Mouse (Mus musculus) cerebellum, adult 11-12 months (tissue): Measurements from ENCODE around the gene Dlx6.

ENCODE experiments used
- DNase-seq: peaks from one replicate; pipeline ENCODE4 v3.0.0; 2022

Dlx6 gene

GRCm38 (mm10) chr6:6877981-6878840 lies 15.1 kb downstream of the Dlx6 start:
- no peak for DNase-seq

GRCm38 (mm10) chr6:6878841-6879291 lies 15.7 kb downstream of the Dlx6 start:
- no peak for DNase-seq

- DNase-seq: no peak
Observed at GRCm38 (mm10) chr6:6879371-6880325, 16.5 kb downstream of the Dlx6 start.

- no peak for DNase-seq
Observed at GRCm38 (mm10) chr6:6880361-6881114, 17.4 kb downstream of the Dlx6 start.

- DNase-seq: no peak
Observed at GRCm38 (mm10) chr6:6881115-6881637, 18.0 kb downstream of the Dlx6 start.

- no peak for DNase-seq
Observed at GRCm38 (mm10) chr6:6881638-6882190, 18.6 kb downstream of the Dlx6 start, which contains the start of gene Dlx5. TSS of gene Dlx5 (minus strand) at chr6:6882085.

- no peak for DNase-seq
Observed at GRCm38 (mm10) chr6:6882266-6882797, 19.2 kb downstream of the Dlx6 start.

- no peak for DNase-seq
Observed at GRCm38 (mm10) chr6:6884897-6885296, 21.8 kb downstream of the Dlx6 start.

- no peak for DNase-seq
Observed at GRCm38 (mm10) chr6:6886225-6886624, 23.1 kb downstream of the Dlx6 start.

- DNase-seq: no peak
Observed at GRCm38 (mm10) chr6:6890047-6890446, 26.9 kb downstream of the Dlx6 start.

- no peak for DNase-seq
Observed at GRCm38 (mm10) chr6:6909586-6909985, 46.5 kb downstream of the Dlx6 start.

GRCm38 (mm10) chr6:6914304-6914703 lies 51.2 kb downstream of the Dlx6 start:
- DNase-seq: no peak

- no peak for DNase-seq
Observed at GRCm38 (mm10) chr6:6914849-6915525, 51.9 kb downstream of the Dlx6 start.

- DNase-seq: no peak
Observed at GRCm38 (mm10) chr6:6915526-6915915, 52.4 kb downstream of the Dlx6 start.

- DNase-seq: no peak
Observed at GRCm38 (mm10) chr6:6917334-6917733, 54.2 kb downstream of the Dlx6 start.
